Mouse (Mus musculus) urinary bladder, postnatal 10 days (tissue): ENCODE measurements around the gene 2210017I01Rik.

ENCODE experiments used
- DNase-seq: peaks from one replicate; pipeline ENCODE4 v3.0.0; 2022; ENCODE audit warnings: low spot score

2210017I01Rik gene

GRCm38 (mm10) chr3:92607392-92607791 lies at the start of gene 2210017I01Rik:
Gene 2210017I01Rik (minus strand): TSS chr3:92607492.
- DNase-seq: no peak

GRCm38 (mm10) chr3:92656826-92657225 lies 49.5 kb upstream of the 2210017I01Rik start, which contains the start of gene Lce1b:
Gene Lce1b (minus strand): TSS chr3:92656926.
- no peak for DNase-seq

- no peak for DNase-seq
Measured at GRCm38 (mm10) chr3:92648207-92648606, 40.9 kb upstream of the 2210017I01Rik start, which contains the start of gene Lce1a1. Gene Lce1a1 (minus strand): TSS chr3:92648307.

GRCm38 (mm10) chr3:92639854-92640253 lies 32.6 kb upstream of the 2210017I01Rik start:
- DNase-seq: no peak

GRCm38 (mm10) chr3:92638653-92638991 lies 31.3 kb upstream of the 2210017I01Rik start:
- DNase-seq: no peak

- DNase-seq: no peak
Measured at GRCm38 (mm10) chr3:92637745-92638652, 30.7 kb upstream of the 2210017I01Rik start.

GRCm38 (mm10) chr3:92621560-92621959 lies 14.3 kb upstream of the 2210017I01Rik start, which contains the start of gene Lce6a:
Gene Lce6a (minus strand): TSS chr3:92621660.
- DNase-seq: no peak

GRCm38 (mm10) chr3:92609804-92610203 lies 2.5 kb upstream of the 2210017I01Rik start:
- DNase-seq: no peak

GRCm38 (mm10) chr3:92602169-92602568 lies 5.1 kb downstream of the 2210017I01Rik start:
- DNase-seq: no peak

GRCm38 (mm10) chr3:92600456-92600855 lies 6.8 kb downstream of the 2210017I01Rik start:
- DNase-seq: no peak

- no peak for DNase-seq
Measured at GRCm38 (mm10) chr3:92599973-92600372, 7.3 kb downstream of the 2210017I01Rik start.

- no peak for DNase-seq
Measured at GRCm38 (mm10) chr3:92598429-92598828, 8.9 kb downstream of the 2210017I01Rik start.

GRCm38 (mm10) chr3:92588858-92589257 lies 18.4 kb downstream of the 2210017I01Rik start, which contains the start of gene Smcp:
Gene Smcp (minus strand): TSS chr3:92588997.
- DNase-seq: no peak

- no peak for DNase-seq
Measured at GRCm38 (mm10) chr3:92587190-92587589, 20.1 kb downstream of the 2210017I01Rik start.

GRCm38 (mm10) chr3:92585055-92585454 lies 22.2 kb downstream of the 2210017I01Rik start:
- no peak for DNase-seq

GRCm38 (mm10) chr3:92583164-92583826 lies 24.0 kb downstream of the 2210017I01Rik start:
- DNase-seq: no peak

- DNase-seq: no peak
Measured at GRCm38 (mm10) chr3:92579508-92579907, 27.8 kb downstream of the 2210017I01Rik start.

- DNase-seq: no peak
Measured at GRCm38 (mm10) chr3:92578652-92579413, 28.5 kb downstream of the 2210017I01Rik start.

GRCm38 (mm10) chr3:92573449-92574041 lies 33.7 kb downstream of the 2210017I01Rik start, which contains the start of gene Ivl:
Gene Ivl (minus strand): TSS chr3:92573735.
- no peak for DNase-seq

- DNase-seq: no peak
Measured at GRCm38 (mm10) chr3:92572514-92573155, 34.7 kb downstream of the 2210017I01Rik start.

- DNase-seq: no peak
Measured at GRCm38 (mm10) chr3:92568752-92569151, 38.5 kb downstream of the 2210017I01Rik start.
